Comparison of ENCODE assay signal across 10 mouse cellular contexts in genomic region chr17:62310059-62310458, GRCm38 (mm10).
DNase-seq lines count a peak whose midpoint lies in the region; ATAC-seq and TF ChIP-seq lines count a peak whose summit lies in the region.
"Had no signal": no experiment of that assay in that cellular context is flagged by ENCODE, and none has a peak within 500 bp of the region (broad histone marks: within the 10 kb centered on the region; RNA-seq: fewer than 3 reads in every experiment).

No protein-coding gene starts in this region.

- no peak for DNase-seq in heart, postnatal 0 days (ENCODE audit: low spot score)
- DNase-seq in heart, postnatal 25 days (ENCODE audit: low spot score), result no peak
- peak; percentile 14 for DNase-seq in liver, postnatal 0 days
- no peak for DNase-seq in brain, embryonic 14.5 days (ENCODE audit: low read depth)
- DNase-seq in cerebellum, adult 9-11 months, result no peak
- DNase-seq in left cerebral cortex, postnatal 25 days (ENCODE audit: low spot score in 2 of 2), result no peak

- H3K36me3 ChIP-seq in heart, postnatal 0 days (replicated peaks; ENCODE audit: control insufficient read depth, insufficient read depth, low read length), result no peaks in the 10 kb centered on the region
- H3K36me3 ChIP-seq in liver, postnatal 0 days (replicated peaks; ENCODE audit: insufficient read depth, low read length), result no peaks in the 10 kb centered on the region
- H3K36me3 ChIP-seq in liver, embryonic 12.5 days, result no peaks in the 10 kb centered on the region
- no peaks in the 10 kb centered on the region for H3K36me3 ChIP-seq in ES-Bruce4 (ENCODE audit: control insufficient read depth, insufficient read depth, low read length, poor library complexity, severe bottlenecking)
- H3K36me3 ChIP-seq: hindbrain, embryonic 10.5 days had no signal

- no peak overlapping the region for H3K4me2 ChIP-seq in heart, postnatal 0 days (ENCODE audit: low read depth, low read length)
- no peak overlapping the region for H3K4me2 ChIP-seq in liver, postnatal 0 days (ENCODE audit: low read depth, low read length)
- no peak overlapping the region for H3K4me2 ChIP-seq in liver, embryonic 12.5 days

- H3K4me3 ChIP-seq in heart, postnatal 0 days (ENCODE audit: low read depth, low read length), result no peak overlapping the region
- H3K4me3 ChIP-seq in liver, postnatal 0 days (ENCODE audit: low read depth, low read length), result no peak overlapping the region
- no peak overlapping the region for H3K4me3 ChIP-seq in liver, embryonic 12.5 days
- H3K4me3 ChIP-seq in ES-Bruce4 (ENCODE audit: low read depth, low read length), result no peak overlapping the region
- H3K4me3 ChIP-seq: hindbrain, embryonic 10.5 days had no signal

- no peak for TF ChIP-seq POLR2A in ES-Bruce4 (IDR thresholded peaks at IDR 0.05; ENCODE audit: insufficient read depth, low read length)
- TF ChIP-seq POLR2A in brain, embryonic 14.5 days (IDR thresholded peaks at IDR 0.05; ENCODE audit: borderline replicate concordance, extremely low read depth, insufficient read depth, insufficient read length, poor library complexity, severe bottlenecking), result no peak

- intact Hi-C loops in heart, postnatal 25 days (cut with DNase I), result no loop called here
- intact Hi-C loops in left cerebral cortex, postnatal 25 days (cut with DNase I), result no loop called here

- WGBS in heart, postnatal 0 days, result 47% methylated on average over 3 of the region's 3 CpGs
- 49% methylated on average over 3 of the region's 3 CpGs for WGBS in liver, postnatal 0 days (ENCODE audit: insufficient replicate concordance)
- 34% methylated on average over 3 of the region's 3 CpGs for WGBS in liver, embryonic 12.5 days (ENCODE audit: insufficient replicate concordance)

- no peak for TF ChIP-seq EP300 in heart, postnatal 0 days (IDR thresholded peaks at IDR 0.05; ENCODE audit: low read depth)
- no peak for TF ChIP-seq EP300 in liver, postnatal 0 days (IDR thresholded peaks at IDR 0.05; ENCODE audit: low read depth)
- TF ChIP-seq EP300 in ES-Bruce4 (IDR thresholded peaks at IDR 0.05; ENCODE audit: insufficient read depth, low read depth, low read length), result no peak

- no peak for ATAC-seq in heart, postnatal 0 days (ENCODE audit: insufficient read depth, low read depth)
- no peak for ATAC-seq in liver, postnatal 0 days
- ATAC-seq in liver, embryonic 12.5 days, result no peak
- ATAC-seq: midbrain, embryonic 16.5 days had no signal

- H3K27ac ChIP-seq in heart, postnatal 0 days (ENCODE audit: low read depth), result no peak overlapping the region
- H3K27ac ChIP-seq in liver, postnatal 0 days (ENCODE audit: low read depth), result no peak overlapping the region
- H3K27ac ChIP-seq in liver, embryonic 12.5 days, result no peak overlapping the region
- no peak overlapping the region for H3K27ac ChIP-seq in ES-Bruce4 (ENCODE audit: insufficient read depth, low read length)
- H3K27ac ChIP-seq: hindbrain, embryonic 10.5 days had no signal

- no peak overlapping the region for H3K9ac ChIP-seq in heart, postnatal 0 days (replicated peaks; ENCODE audit: low read depth, low read length)
- H3K9ac ChIP-seq in liver, postnatal 0 days (replicated peaks), result no peak overlapping the region
- no peak overlapping the region for H3K9ac ChIP-seq in liver, embryonic 12.5 days
- H3K9ac ChIP-seq in ES-Bruce4 (ENCODE audit: low read depth, poor library complexity, severe bottlenecking), result no peak overlapping the region

- peaks cover 3% of the 10 kb centered on the region for H3K4me1 ChIP-seq in heart, postnatal 0 days (ENCODE audit: control insufficient read depth, insufficient read depth)
- H3K4me1 ChIP-seq in liver, postnatal 0 days (ENCODE audit: insufficient read depth), result no peaks in the 10 kb centered on the region
- no peaks in the 10 kb centered on the region for H3K4me1 ChIP-seq in liver, embryonic 12.5 days
- H3K4me1 ChIP-seq in ES-Bruce4 (ENCODE audit: control insufficient read depth, insufficient read depth, low read length), result no peaks in the 10 kb centered on the region
- H3K4me1 ChIP-seq: hindbrain, embryonic 10.5 days had no signal

- H3K9me3 ChIP-seq in heart, postnatal 0 days (replicated peaks; ENCODE audit: control insufficient read depth, low read length), result no peaks in the 10 kb centered on the region
- H3K9me3 ChIP-seq in liver, postnatal 0 days (ENCODE audit: low read length), result no peaks in the 10 kb centered on the region
- no peaks in the 10 kb centered on the region for H3K9me3 ChIP-seq in liver, embryonic 12.5 days (replicated peaks)
- no peaks in the 10 kb centered on the region for H3K9me3 ChIP-seq in ES-Bruce4 (replicated peaks; ENCODE audit: control insufficient read depth, insufficient read depth, low read length, poor library complexity, severe bottlenecking)

- no peaks in the 10 kb centered on the region for H3K27me3 ChIP-seq in heart, postnatal 0 days (ENCODE audit: control insufficient read depth, insufficient read depth, low read length)
- no peaks in the 10 kb centered on the region for H3K27me3 ChIP-seq in liver, postnatal 0 days (ENCODE audit: insufficient read depth, low read length)
- no peaks in the 10 kb centered on the region for H3K27me3 ChIP-seq in liver, embryonic 12.5 days (replicated peaks)
- H3K27me3 ChIP-seq in ES-Bruce4 (ENCODE audit: control insufficient read depth, insufficient read depth, low read length, poor library complexity, severe bottlenecking), result no peaks in the 10 kb centered on the region

- peak; percentile 4; the same call in 1 of the 2 replicates for TF ChIP-seq CTCF in heart, postnatal 0 days (IDR thresholded peaks at IDR 0.05; ENCODE audit: low read depth)
- peak; percentile 43 for TF ChIP-seq CTCF in liver, postnatal 0 days (IDR thresholded peaks at IDR 0.05; ENCODE audit: low read depth)
- peak; percentile 15 for TF ChIP-seq CTCF in ES-Bruce4 (IDR thresholded peaks at IDR 0.05; ENCODE audit: low read depth, low read length)
- TF ChIP-seq CTCF in brain, embryonic 14.5 days (IDR thresholded peaks at IDR 0.05; ENCODE audit: borderline replicate concordance, extremely low read depth, insufficient read depth, insufficient read length), result peak; percentile 27; the same call in 1 of the 2 replicates
